Mouse (Mus musculus) naive thymus-derived CD4-positive, alpha-beta T cell, adult 5 months (primary cell): Measurements from ENCODE around the gene Olfr243. TPM values are rescaled to one million over a fixed set of nuclear protein-coding genes. Genes with fewer than 3 reads are reported as not detected.

ENCODE experiments used
- polyA plus RNA-seq: library from polyadenylated mRNA; unstranded; fragments of 100-300 nt; shearing (Covaris generic); gene quantifications from one replicate; pipeline ENCODE4 v1.2.1, GENCODE M21; 2017

The Olfr243 gene
- polyA plus RNA-seq, result not detected

GRCm38 (mm10) chr7:103714371-103714770, at the start of gene Olfr243:
Olfr243 (plus strand) TSS chr7:103714671.

GRCm38 (mm10) chr7:103671091-103671490, 43.4 kb upstream of the Olfr243 start, which contains the start of gene Olfr624:
Olfr624 (minus strand) TSS chr7:103671191.

GRCm38 (mm10) chr7:103682420-103682819, 32.1 kb upstream of the Olfr243 start, which contains the start of gene Olfr625-ps1:
Olfr625-ps1 (plus strand) TSS chr7:103682720.

GRCm38 (mm10) chr7:103730074-103730473, 15.6 kb downstream of the Olfr243 start, which contains the start of gene Olfr628:
Olfr628 (plus strand) TSS chr7:103730374.

GRCm38 (mm10) chr7:103744843-103745242, 30.4 kb downstream of the Olfr243 start, which contains the start of gene Olfr629:
Olfr629 (minus strand) TSS chr7:103744943.

GRCm38 (mm10) chr7:103757233-103757632, 42.8 kb downstream of the Olfr243 start, which contains the start of gene Olfr630:
Olfr630 (minus strand) TSS chr7:103757333.

Other genes starting within 250 kb of the Olfr243 start
- gene Olfr608, start 244.8 kb upstream of the Olfr243 start, polyA plus RNA-seq, result not detected
- gene Olfr609, start 216.6 kb upstream of the Olfr243 start, polyA plus RNA-seq, result not detected
- gene Olfr610, start 202.5 kb upstream of the Olfr243 start, polyA plus RNA-seq, result not detected
- gene Olfr611, start 193.8 kb upstream of the Olfr243 start, polyA plus RNA-seq, result not detected
- gene Olfr612, start 172.0 kb upstream of the Olfr243 start, polyA plus RNA-seq, result not detected
- 0.06 TPM for gene Olfr613, start 166.6 kb upstream of the Olfr243 start, polyA plus RNA-seq
- not detected for gene Olfr615, start 158.6 kb upstream of the Olfr243 start, polyA plus RNA-seq
- gene Olfr616, start 145.5 kb upstream of the Olfr243 start, polyA plus RNA-seq, result not detected
- gene Olfr617, start 141.6 kb upstream of the Olfr243 start, polyA plus RNA-seq, result not detected
- not detected for gene Olfr618, start 124.6 kb upstream of the Olfr243 start, polyA plus RNA-seq
- gene Olfr619, start 114.1 kb upstream of the Olfr243 start, polyA plus RNA-seq, result not detected
- gene Olfr620, start 102.1 kb upstream of the Olfr243 start, polyA plus RNA-seq, result 0.25 TPM
- not detected for gene Olfr622, start 72.0 kb upstream of the Olfr243 start, polyA plus RNA-seq
- gene Olfr623, start 51.0 kb upstream of the Olfr243 start, polyA plus RNA-seq, result not detected
- 0.06 TPM for gene Olfr624, start 43.5 kb upstream of the Olfr243 start, polyA plus RNA-seq
- gene Olfr625-ps1, start 32.0 kb upstream of the Olfr243 start, polyA plus RNA-seq, result not detected
- gene Olfr628, start 15.7 kb downstream of the Olfr243 start, polyA plus RNA-seq, result not detected
- not detected for gene Olfr629, start 30.3 kb downstream of the Olfr243 start, polyA plus RNA-seq
- gene Olfr630, start 42.7 kb downstream of the Olfr243 start, polyA plus RNA-seq, result not detected
- not detected for gene Olfr69, start 56.9 kb downstream of the Olfr243 start, polyA plus RNA-seq
- not detected for gene Olfr68, start 65.0 kb downstream of the Olfr243 start, polyA plus RNA-seq
- not detected for gene Olfr67, start 77.2 kb downstream of the Olfr243 start, polyA plus RNA-seq
- gene Hbb-bt, start 99.3 kb downstream of the Olfr243 start, polyA plus RNA-seq, result not detected
- gene Hbb-bs, start 113.4 kb downstream of the Olfr243 start, polyA plus RNA-seq, result 1.2 TPM
- gene Hbb-bh2, start 125.8 kb downstream of the Olfr243 start, polyA plus RNA-seq, result not detected
- gene Hbb-bh1, start 128.5 kb downstream of the Olfr243 start, polyA plus RNA-seq, result not detected
- gene Hbb-y, start 138.5 kb downstream of the Olfr243 start, polyA plus RNA-seq, result not detected
- gene Olfr66, start 171.6 kb downstream of the Olfr243 start, polyA plus RNA-seq, result not detected
- gene Olfr64, start 179.8 kb downstream of the Olfr243 start, polyA plus RNA-seq, result not detected
- not detected for gene Olfr65, start 188.8 kb downstream of the Olfr243 start, polyA plus RNA-seq
- gene Olfr631, start 214.2 kb downstream of the Olfr243 start, polyA plus RNA-seq, result not detected
- not detected for gene Olfr632, start 219.7 kb downstream of the Olfr243 start, polyA plus RNA-seq
- gene Olfr633, start 229.8 kb downstream of the Olfr243 start, polyA plus RNA-seq, result not detected